Mouse (Mus musculus) neural tube, embryonic 14.5 days (tissue): ENCODE data around the gene Napsa. TPM values are rescaled to one million over a fixed set of nuclear protein-coding genes. Genes with fewer than 3 reads are reported as not detected.

Experiments
- ATAC-seq: fragments of 200-750 bp; cut with Nextera tagmentation; 2 replicates; pipeline ENCODE4 v1.8.0; 2017; ENCODE audit warnings: low read depth, mild to moderate bottlenecking, moderate TSS enrichment, moderate library complexity
- H3K27ac ChIP-seq: fragments of 300-500 bp; sonication (generic); 2 replicates; pipeline ENCODE4 v1.5.1; 2014; ENCODE audit warnings: low read depth, mild to moderate bottlenecking, control low read depth, low read length, moderate library complexity, mixed read lengths
- H3K27me3 ChIP-seq: fragments of 300-500 bp; sonication (generic); 2 replicates; pipeline ENCODE4 v1.6.1; 2014; ENCODE audit warnings: low read length; ENCODE audit not compliant: control insufficient read depth, insufficient read depth
- H3K36me3 ChIP-seq: fragments of 300-500 bp; sonication (generic); 2 replicates; pipeline ENCODE4 v1.6.1; 2014; ENCODE audit warnings: low read length, mixed read lengths; ENCODE audit not compliant: control insufficient read depth, insufficient read depth
- H3K4me1 ChIP-seq: fragments of 300-500 bp; sonication (generic); 2 replicates; pipeline ENCODE4 v1.6.1; 2014; ENCODE audit warnings: low read length; ENCODE audit not compliant: control insufficient read depth, insufficient read depth
- H3K4me2 ChIP-seq: fragments of 300-500 bp; sonication (generic); 2 replicates; pipeline ENCODE4 v1.6.1; 2014; ENCODE audit warnings: mild to moderate bottlenecking, low read depth, low read length, control low read depth
- H3K4me3 ChIP-seq: fragments of 300-500 bp; sonication (generic); 2 replicates; pipeline ENCODE4 v1.5.1; 2014; ENCODE audit warnings: low read depth, low read length, control low read depth, mixed read lengths
- H3K9ac ChIP-seq: fragments of 300-500 bp; sonication (generic); replicated peaks from 2 replicates; pipeline ENCODE4 v1.6.1; 2014; ENCODE audit warnings: low read depth, mild to moderate bottlenecking, control low read depth, low read length, mixed read lengths
- H3K9me3 ChIP-seq: fragments of 300-500 bp; sonication (generic); 2 replicates; pipeline ENCODE4 v1.6.1; 2016; ENCODE audit warnings: low read length; ENCODE audit not compliant: control insufficient read depth
- WGBS: fragments of 180-500 bp; shearing (Covaris S2); extraction: QIAGEN DNeasy Blood & Tissue Kit; methylation state at CpG from one replicate; pipeline ENCODE4 v1.1.7; 2014; 5-methylcytosine and 5-hydroxymethylcytosine counted together
- polyA plus RNA-seq: library from polyadenylated mRNA; unstranded; fragments of >200 nt; fragmentation: Nextera tagmentation; extraction: Ambion mirVana; gene quantifications from 2 replicates; pipeline ENCODE4 v1.2.1, GENCODE M21; 2014

The Napsa gene
- polyA plus RNA-seq, 1 experiment from 2014 or later, result 0.82 TPM

DNA sequence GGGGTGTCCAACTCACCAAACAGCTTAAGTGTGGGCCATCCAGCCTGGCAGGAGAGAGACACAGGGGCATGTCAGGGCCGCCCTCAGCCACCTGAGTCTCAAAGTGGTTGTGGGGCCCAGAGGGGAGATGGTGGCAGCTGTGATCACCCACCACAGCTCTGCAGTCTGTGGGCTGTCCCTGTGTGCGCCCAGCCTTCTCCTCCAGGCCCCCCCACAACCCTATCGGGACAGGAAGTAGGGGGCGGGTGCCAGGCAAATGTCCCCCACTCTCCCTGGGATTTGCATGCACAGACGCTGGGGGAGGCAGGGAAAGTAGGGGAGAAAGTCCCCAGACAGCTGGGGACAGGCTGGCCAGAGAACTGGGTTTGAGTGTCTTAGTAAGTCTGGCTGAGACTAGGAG is 41.0 kb upstream of the Napsa start:
- H3K4me1 ChIP-seq, result no peaks in the 10 kb centered on the region
- 0 out of 2 replicates have a peak, but pooled peaks cover 5% of the 10 kb centered on the region for H3K27me3 ChIP-seq
- ATAC-seq, result no peak
- WGBS, result 57% methylated on average over 5 of the region's 5 CpGs
- H3K9ac ChIP-seq, result no peak overlapping the region
- H3K4me3 ChIP-seq, result no peak overlapping the region
- H3K27ac ChIP-seq, result no peak overlapping the region
- H3K4me2 ChIP-seq, result no peak overlapping the region
- H3K9me3 ChIP-seq, result no peaks in the 10 kb centered on the region
- H3K36me3 ChIP-seq, result no peaks in the 10 kb centered on the region

DNA sequence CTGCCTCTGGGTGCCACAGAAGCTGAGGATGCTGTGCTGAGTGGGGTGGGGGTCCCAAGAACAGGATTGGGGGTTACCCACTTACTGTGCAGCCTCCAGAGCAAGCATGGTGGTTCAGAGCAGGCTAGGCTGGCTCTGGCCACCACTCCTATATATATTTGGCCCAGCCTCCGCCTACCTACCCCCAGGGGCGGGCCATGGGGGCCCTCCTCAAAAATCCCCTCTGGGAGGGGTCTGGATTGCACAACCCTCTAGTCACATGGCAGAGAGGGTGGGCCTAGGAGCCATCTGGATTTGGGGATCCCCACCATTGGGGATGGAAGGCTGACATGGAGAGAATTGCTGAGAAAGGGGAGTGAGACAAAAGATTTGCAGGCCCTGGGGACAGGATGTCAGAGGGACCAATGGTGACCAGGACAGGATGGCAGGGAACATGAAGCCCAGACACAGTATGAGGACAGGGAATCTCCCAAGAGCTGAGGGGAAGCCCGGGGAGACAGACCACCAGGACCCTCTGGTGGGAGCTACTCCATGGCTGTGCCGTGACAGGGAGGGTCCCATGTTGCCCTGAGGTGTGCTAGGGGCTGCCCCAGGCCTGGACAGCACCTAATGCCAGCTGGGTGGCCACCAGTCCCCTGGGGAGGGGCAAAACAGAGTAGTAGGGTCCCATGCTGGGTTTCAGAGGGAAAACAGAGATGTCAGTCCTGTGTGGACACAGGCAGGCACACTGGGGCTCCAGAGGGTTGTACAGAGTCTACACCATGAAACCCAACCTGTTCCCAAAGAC is 40.0 kb upstream of the Napsa start, which contains the start of gene Spib:
TSS of gene Spib (minus strand) at position 126 of the 787 bp plus-strand sequence.
- ATAC-seq, result no peak
- 84% methylated on average over 3 of the region's 4 CpGs for WGBS
- H3K9ac ChIP-seq, result no peak within 1 kb of the TSS
- no peak within 1 kb of the TSS for H3K4me2 ChIP-seq
- no peak within 1 kb of the TSS for H3K4me3 ChIP-seq
- H3K27ac ChIP-seq, result no peak within 1 kb of the TSS
- no peaks in the 10 kb centered on the region for H3K36me3 ChIP-seq
- 0 out of 2 replicates have a peak, but pooled peaks cover 4% of the 10 kb centered on the region for H3K27me3 ChIP-seq
- H3K4me1 ChIP-seq, result no peaks in the 10 kb centered on the region
- no peaks in the 10 kb centered on the region for H3K9me3 ChIP-seq

DNA sequence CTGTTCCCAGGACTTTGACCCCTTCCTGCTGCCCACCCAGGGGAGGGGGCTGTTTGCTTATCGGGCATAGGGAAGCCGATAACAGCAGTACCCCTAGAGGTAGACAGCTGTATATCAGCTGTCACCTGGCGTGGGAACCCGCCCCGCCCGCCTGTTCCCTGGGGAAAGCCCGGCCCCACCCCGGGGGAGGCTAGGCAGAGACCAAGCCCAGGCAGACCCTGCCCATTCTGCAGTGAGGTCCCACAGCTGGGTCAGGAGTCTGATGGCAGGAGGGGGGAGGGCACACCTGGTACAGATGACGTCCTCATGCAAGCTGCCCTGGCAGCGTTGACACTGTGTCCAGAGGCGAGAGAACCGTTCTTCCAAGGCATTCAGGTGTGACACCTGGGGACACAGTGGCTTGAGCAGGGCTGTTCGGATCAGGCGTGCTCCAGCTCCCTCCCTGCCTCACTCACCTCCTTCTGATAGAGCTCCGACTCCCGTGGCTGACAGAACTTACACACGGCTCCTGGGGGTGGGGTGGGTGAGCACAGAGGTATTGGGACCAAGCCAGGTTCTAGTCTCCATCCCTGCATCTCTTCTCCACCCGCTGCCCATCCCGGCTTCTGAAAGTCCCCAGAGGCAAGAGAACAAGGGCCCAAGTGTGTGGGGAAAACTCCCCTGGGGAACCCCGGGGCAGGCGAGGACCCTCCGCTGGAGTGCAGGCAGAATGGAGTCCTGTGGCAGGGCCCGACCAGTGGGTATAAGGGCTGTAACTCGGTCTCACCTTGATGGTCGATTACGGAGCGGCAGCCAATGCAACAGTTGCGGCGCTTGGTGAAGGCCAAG is 39.0 kb upstream of the Napsa start:
- no peak overlapping the region for H3K9ac ChIP-seq
- no peak for ATAC-seq
- H3K4me3 ChIP-seq, result no peak overlapping the region
- no peaks in the 10 kb centered on the region for H3K4me1 ChIP-seq
- H3K9me3 ChIP-seq, result no peaks in the 10 kb centered on the region
- H3K27ac ChIP-seq, result no peak overlapping the region
- H3K27me3 ChIP-seq, result 0 out of 2 replicates have a peak, but pooled peaks cover 4% of the 10 kb centered on the region
- H3K4me2 ChIP-seq, result no peak overlapping the region
- no peaks in the 10 kb centered on the region for H3K36me3 ChIP-seq
- 90% methylated on average over 29 of the region's 29 CpGs for WGBS

- Histone ChIP-seq H3K9ac (no peak overlapping the region), H3K4me1 (no peaks in the 10 kb centered on the region), H3K36me3 (0 out of 2 replicates have a peak, but pooled peaks cover 2% of the 10 kb centered on the region), H3K27me3 (0 out of 2 replicates have a peak, but pooled peaks cover under 1% of the 10 kb centered on the region), H3K4me2 (no peak overlapping the region), H3K27ac (no peak overlapping the region), H3K4me3 (no peak overlapping the region), H3K9me3 (no peaks in the 10 kb centered on the region)
- no peak for ATAC-seq
- WGBS, result 79% methylated on average over 12 of the region's 12 CpGs
Observed at GRCm38 (mm10) chr7:44533746-44534045, 38.5 kb upstream of the Napsa start.

DNA sequence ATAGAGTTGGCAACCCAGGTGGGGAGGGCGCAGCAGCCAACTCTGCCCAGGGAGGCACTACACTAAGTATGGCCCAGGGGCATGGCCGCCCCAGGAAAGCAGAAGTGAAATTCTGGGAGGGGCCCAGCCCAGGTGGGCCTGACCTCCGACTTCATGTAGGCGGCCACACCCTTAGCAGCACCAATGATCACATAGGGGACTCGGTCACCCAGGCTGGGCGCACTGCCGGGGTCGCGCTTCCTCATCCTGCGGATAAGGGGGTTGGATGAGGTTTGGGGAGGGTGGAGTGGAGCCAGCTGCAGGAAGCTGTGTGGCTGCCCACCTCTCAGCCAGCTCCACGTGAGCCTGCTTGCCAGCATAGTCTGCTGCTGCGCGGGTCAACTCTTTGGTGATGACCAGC is 37.9 kb upstream of the Napsa start:
- no peak for ATAC-seq
- H3K36me3 ChIP-seq, result 0 out of 2 replicates have a peak, but pooled peaks cover 3% of the 10 kb centered on the region
- no peak overlapping the region for H3K4me3 ChIP-seq
- no peaks in the 10 kb centered on the region for H3K9me3 ChIP-seq
- H3K4me2 ChIP-seq, result no peak overlapping the region
- no peak overlapping the region for H3K27ac ChIP-seq
- H3K4me1 ChIP-seq, result no peaks in the 10 kb centered on the region
- WGBS, result 95% methylated on average over 13 of the region's 13 CpGs
- no peaks in the 10 kb centered on the region for H3K27me3 ChIP-seq
- no peak overlapping the region for H3K9ac ChIP-seq

DNA sequence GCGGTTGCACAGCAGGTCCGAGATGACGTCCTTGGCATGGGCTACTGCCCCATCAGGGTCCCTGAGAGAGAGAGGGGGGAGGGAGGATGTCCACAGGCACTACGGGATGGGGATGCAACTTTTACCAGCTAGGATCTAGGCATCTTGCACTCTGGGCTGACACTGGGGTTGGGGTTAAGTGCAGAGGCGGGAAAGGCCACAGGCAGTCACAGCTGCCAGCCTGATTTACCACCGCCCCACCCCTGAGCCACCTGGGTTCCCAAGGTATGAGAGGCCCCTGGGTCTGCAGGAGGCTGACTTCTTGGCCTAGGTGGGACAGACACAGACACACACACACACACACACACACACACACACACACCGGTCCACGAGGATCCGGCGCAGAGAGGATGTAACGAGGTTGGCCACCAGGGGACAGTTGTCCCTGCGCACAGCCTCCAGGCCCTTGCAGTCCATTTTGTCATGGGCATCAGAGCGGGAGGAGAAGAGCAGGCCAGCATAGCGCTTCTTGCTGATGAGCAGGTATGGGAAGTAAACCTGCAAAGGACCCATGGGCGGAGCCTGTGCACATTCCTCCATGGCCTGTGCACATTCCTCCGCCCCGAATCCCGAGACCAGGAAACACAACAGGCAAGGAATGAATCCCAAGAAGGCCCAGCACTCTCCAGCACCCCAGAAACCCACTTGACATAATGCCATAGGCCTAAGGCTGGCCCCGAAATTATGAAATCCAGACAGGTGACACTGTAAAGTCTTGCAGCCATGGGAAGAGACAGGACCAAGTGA is 37.3 kb upstream of the Napsa start:
- WGBS, result 90% methylated on average over 19 of the region's 19 CpGs
- Histone ChIP-seq H3K4me1 (no peaks in the 10 kb centered on the region), H3K4me2 (no peak overlapping the region), H3K36me3 (0 out of 2 replicates have a peak, but pooled peaks cover 3% of the 10 kb centered on the region), H3K27ac (no peak overlapping the region), H3K9ac (no peak overlapping the region), H3K9me3 (no peaks in the 10 kb centered on the region), H3K4me3 (no peak overlapping the region), H3K27me3 (no peaks in the 10 kb centered on the region)
- ATAC-seq, result no peak

GRCm38 (mm10) chr7:44535657-44536589 is 36.3 kb upstream of the Napsa start:
- ATAC-seq, result no peak
- H3K9me3 ChIP-seq, result no peaks in the 10 kb centered on the region
- no peak overlapping the region for H3K27ac ChIP-seq
- H3K36me3 ChIP-seq, result 0 out of 2 replicates have a peak, but pooled peaks cover 3% of the 10 kb centered on the region
- H3K4me3 ChIP-seq, result no peak overlapping the region
- no peak overlapping the region for H3K9ac ChIP-seq
- WGBS, result 95% methylated on average over 27 of the region's 27 CpGs
- no peaks in the 10 kb centered on the region for H3K27me3 ChIP-seq
- no peaks in the 10 kb centered on the region for H3K4me1 ChIP-seq
- no peak overlapping the region for H3K4me2 ChIP-seq

GRCm38 (mm10) chr7:44536590-44536968 is 35.6 kb upstream of the Napsa start:
- Histone ChIP-seq H3K4me3 (no peak overlapping the region), H3K4me1 (no peaks in the 10 kb centered on the region), H3K27me3 (no peaks in the 10 kb centered on the region), H3K9ac (no peak overlapping the region), H3K27ac (no peak overlapping the region), H3K4me2 (no peak overlapping the region), H3K9me3 (no peaks in the 10 kb centered on the region), H3K36me3 (0 out of 2 replicates have a peak, but pooled peaks cover 7% of the 10 kb centered on the region)
- WGBS, result 88% methylated on average over 6 of the region's 6 CpGs
- no peak for ATAC-seq
